Mouse (Mus musculus) embryonic facial prominence, embryonic 14.5 days (tissue): ENCODE data around the gene Dusp8. TPM values are rescaled to one million over a fixed set of nuclear protein-coding genes. Genes with fewer than 3 reads are reported as not detected.

Source experiments
- polyA plus RNA-seq: library from polyadenylated mRNA; unstranded; fragments of >200 nt; fragmentation: Nextera tagmentation; extraction: Ambion mirVana; gene quantifications from 2 replicates; pipeline ENCODE4 v1.2.1, GENCODE M21; 2014

The Dusp8 gene
- polyA plus RNA-seq, 1 experiment from 2014 or later, result 11.1 TPM

Other genes starting within 250 kb of the Dusp8 start
- gene Tollip, start 177.3 kb downstream of the Dusp8 start, polyA plus RNA-seq, result 48.9 and 50.1 TPM in 2 replicates
- 1.3 TPM in 2 replicates for gene Brsk2, start 146.1 kb downstream of the Dusp8 start, polyA plus RNA-seq
- 65.8 and 68.4 TPM in 2 replicates for gene Mob2, start 34.8 kb downstream of the Dusp8 start, polyA plus RNA-seq
- gene Gm45618, start 24.9 kb upstream of the Dusp8 start, polyA plus RNA-seq, result 0.28 TPM in 1 of 2 replicates, not detected in the other
- not detected in 2 replicates for gene Gm39115, start 40.2 kb upstream of the Dusp8 start, polyA plus RNA-seq
- gene Gm45337, start 48.8 kb upstream of the Dusp8 start, polyA plus RNA-seq, result not detected in 2 replicates
- not detected in 2 replicates for gene Gm29735, start 61.3 kb upstream of the Dusp8 start, polyA plus RNA-seq
- not detected in 2 replicates for gene Gm4553, start 69.9 kb upstream of the Dusp8 start, polyA plus RNA-seq
- gene Krtap5-2, start 80.2 kb upstream of the Dusp8 start, polyA plus RNA-seq, result not detected in 2 replicates
- gene Gm10153, start 94.5 kb upstream of the Dusp8 start, polyA plus RNA-seq, result not detected in 2 replicates
- gene Krtap5-3, start 105.5 kb upstream of the Dusp8 start, polyA plus RNA-seq, result not detected in 2 replicates
- gene Gm7579, start 116.0 kb upstream of the Dusp8 start, polyA plus RNA-seq, result not detected in 2 replicates
- 0.19 TPM in 1 of 2 replicates, not detected in the other for gene Krtap5-5, start 134.1 kb upstream of the Dusp8 start, polyA plus RNA-seq
- not detected in 2 replicates for gene Gm40460, start 145.2 kb upstream of the Dusp8 start, polyA plus RNA-seq
- not detected in 2 replicates for gene Gm2431, start 162.5 kb upstream of the Dusp8 start, polyA plus RNA-seq
- gene Gm4559, start 178.5 kb upstream of the Dusp8 start, polyA plus RNA-seq, result not detected in 2 replicates
- not detected in 2 replicates for gene Krtap5-1, start 201.3 kb upstream of the Dusp8 start, polyA plus RNA-seq
- gene Krtap5-4, start 207.7 kb upstream of the Dusp8 start, polyA plus RNA-seq, result not detected in 2 replicates